Mouse (Mus musculus): ENCODE data around the gene Fbxo3. TPM values are rescaled to one million over a fixed set of nuclear protein-coding genes. Genes with fewer than 3 reads are reported as not detected.
"Not testable (repeated sequence)": the region's sequence is repeated elsewhere in the genome, so short reads cannot be mapped to it uniquely, and the experiment has no call there.

The Fbxo3 gene
- total RNA-seq, 2 experiments from 2014 or later: 48.8 to 51.2 TPM

GRCm38 (mm10) chr2:104096796-104097195, 69.3 kb downstream of the Fbxo3 start:
- DNase-seq: not testable (repeated sequence)

GRCm38 (mm10) chr2:104097396-104097795, 69.9 kb downstream of the Fbxo3 start:
- DNase-seq: not testable (repeated sequence)

DNA sequence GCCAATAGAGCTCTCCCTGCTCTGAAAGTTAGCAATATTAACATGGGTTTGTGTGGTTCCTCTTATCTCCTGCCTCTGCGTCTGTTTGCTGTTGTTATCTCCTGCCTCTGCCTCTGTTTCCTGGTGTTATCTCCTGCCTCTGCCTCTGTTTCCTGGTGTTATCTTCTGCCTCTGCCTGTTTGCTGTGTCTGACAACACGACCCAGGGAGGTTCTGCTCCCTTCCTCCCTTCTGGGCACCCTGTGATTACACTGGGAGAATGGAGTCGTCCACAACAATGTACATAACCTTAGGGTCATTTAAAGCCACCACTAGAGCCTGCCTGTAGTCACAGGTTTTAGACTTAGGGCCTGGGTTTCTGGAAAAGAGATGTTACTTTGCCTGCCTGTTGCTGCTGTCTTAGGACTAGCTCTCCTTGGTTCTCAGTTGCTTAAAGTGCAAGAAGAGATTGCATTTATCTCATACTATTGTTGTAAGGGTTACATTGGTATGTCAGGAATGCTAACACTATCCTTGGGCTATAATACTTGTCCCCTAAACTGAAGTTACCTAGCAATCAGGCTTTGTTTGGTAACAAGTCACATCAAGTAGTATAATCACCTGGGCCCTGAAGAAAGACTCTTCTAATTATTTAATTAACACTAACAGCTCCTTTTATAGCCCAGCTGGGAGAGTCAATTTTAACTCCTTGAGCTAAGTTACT, 71.2 kb downstream of the Fbxo3 start:
- DNase-seq: no peak

GRCm38 (mm10) chr2:104099231-104099585, 71.7 kb downstream of the Fbxo3 start:
- no peak for DNase-seq

DNA sequence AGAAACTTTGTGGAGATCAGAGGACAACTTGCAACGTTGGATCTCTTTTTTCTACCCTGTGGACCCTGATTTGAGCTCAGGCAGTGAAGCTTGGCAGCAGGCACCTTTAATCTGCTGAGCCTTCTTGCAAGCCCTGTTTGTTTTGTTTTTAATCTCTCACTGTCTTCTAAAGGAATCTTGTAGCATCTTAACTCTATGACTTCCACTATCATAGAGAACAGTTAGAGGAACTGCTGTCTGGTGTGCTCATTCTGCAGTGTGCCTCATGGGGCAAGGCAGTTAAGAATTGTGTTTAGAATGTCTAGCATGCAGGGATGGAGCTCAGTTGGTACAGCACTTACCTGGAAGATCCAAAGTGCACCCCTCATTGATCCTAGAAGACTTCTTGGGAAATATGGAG, 72.4 kb downstream of the Fbxo3 start:
- DNase-seq: no peak

- DNase-seq: no peak
Measured at GRCm38 (mm10) chr2:104104800-104105199, 77.3 kb downstream of the Fbxo3 start.

DNA sequence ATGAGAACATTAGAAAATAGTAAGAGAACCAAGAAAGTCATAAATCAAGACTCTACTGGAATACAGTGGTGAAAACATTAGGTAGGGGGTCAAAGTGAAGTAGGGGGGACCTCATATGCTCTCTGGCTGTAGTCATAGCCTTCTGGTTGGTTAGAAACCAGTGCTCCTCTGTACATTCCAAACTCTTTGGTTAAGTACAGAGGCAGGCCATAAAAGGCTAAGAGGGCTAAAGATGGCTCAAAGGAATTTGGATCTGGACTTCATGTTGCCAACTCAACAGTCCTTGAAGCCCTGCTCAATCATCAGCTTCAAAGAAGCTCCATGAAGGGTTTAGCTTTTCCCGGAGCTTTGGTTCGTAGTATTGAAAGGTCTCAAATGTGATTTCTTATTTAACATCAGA, 81.5 kb downstream of the Fbxo3 start:
- not testable (repeated sequence) for DNase-seq

DNA sequence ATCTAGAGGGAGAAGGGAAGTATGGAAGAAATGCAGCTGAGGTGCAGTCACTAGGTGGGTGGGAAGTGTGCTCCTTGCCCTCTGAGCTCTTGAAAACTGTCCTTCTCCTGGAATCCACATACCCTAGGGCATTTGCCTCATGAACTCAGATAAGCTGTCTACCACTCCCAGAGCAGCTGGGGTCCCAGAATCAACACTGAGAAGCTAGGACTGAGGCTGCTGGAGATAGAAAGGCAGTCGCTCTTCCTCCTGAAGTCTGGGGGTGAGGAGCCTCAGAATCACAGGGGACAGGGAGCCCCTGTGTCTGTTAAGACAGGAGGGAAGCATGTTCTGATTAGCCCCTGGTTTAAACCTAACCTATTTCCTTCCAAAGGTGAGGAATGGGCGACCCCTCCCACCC, 82.0 kb downstream of the Fbxo3 start:
- DNase-seq: no peak

DNA sequence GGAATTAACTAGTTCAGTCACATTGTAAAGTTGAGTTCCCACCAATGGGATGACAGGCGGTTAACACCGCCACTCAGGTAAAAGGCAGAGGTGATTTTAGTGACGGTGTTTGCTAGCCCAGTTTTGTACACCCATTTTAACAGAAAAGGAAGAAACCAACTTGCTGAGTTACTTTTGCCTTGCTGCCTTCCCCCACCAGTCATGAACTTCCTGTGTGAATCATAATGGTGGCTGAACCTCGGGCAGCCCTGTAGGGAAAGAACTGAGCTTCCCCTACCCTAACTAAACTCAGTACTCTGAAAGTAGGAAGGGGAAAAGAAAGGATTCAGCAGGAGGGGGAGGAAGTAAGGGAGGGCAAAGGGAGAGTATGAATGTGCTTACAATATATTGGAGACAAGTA, 82.5 kb downstream of the Fbxo3 start:
- no peak for DNase-seq

DNA sequence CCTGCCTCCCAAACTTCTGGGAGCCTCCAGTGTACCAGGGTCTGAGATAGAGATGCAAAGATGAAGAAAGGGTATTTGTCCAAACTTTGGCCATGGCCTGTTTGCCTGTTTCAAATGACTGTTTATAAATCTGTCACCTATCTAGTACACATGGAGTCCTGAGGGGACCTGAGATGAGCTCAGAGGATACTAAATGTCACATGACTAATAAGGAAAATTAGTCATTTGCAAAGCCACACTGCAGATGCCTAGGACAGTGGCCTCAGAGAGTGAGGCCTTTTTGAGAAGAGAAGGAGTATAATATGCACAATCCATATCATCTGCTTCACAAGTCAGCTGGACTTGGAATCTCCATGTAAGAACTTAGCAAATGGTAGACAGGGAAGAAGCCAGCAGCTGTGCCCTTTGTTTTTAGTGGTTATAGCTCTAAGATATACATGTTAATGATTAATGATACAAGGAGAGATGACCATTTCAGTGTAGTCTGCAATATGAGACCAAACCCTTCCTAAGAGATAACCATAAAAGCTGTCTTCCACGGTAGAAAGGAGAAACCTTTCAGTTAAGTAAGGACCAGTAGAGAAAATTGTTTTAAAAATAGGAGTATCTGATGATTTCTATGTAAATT, 83.8 kb downstream of the Fbxo3 start:
- DNase-seq: not testable (repeated sequence)

Other genes with a start within 250 kb of the Fbxo3 start
- gene Caprin1, start 230.1 kb upstream of the Fbxo3 start, total RNA-seq (2021): 100 to 1,000 TPM; 202 to 209 TPM
- 10 to 100 TPM; 11.9 to 14.1 TPM for gene Lmo2, start 69.7 kb upstream of the Fbxo3 start, total RNA-seq (2021)
- not detected for gene 4931422A03Rik, start 640 bp downstream of the Fbxo3 start, total RNA-seq (2021)
- gene Gm10912, start 38.1 kb downstream of the Fbxo3 start, total RNA-seq (2021): under 1 TPM in 1 of 2 experiments, not detected in 1; 0.41 TPM
- gene Gm10799, start 40.8 kb downstream of the Fbxo3 start, total RNA-seq (2021): not detected
- 1 to 10 TPM; 2.1 to 2.2 TPM for gene Cd59b, start 42.1 kb downstream of the Fbxo3 start, total RNA-seq (2021)
- 10 to 100 TPM; 20.7 to 24.7 TPM for gene Cd59a, start 68.1 kb downstream of the Fbxo3 start, total RNA-seq (2021)
- gene A930018P22Rik, start 95.0 kb downstream of the Fbxo3 start, total RNA-seq (2021): 1 to 10 TPM; 2.2 to 2.7 TPM

Measured in gastrocnemius, postnatal 10 days (tissue).